Mouse (Mus musculus) mature B cell (primary cell): ENCODE data around the gene Gin1.

ENCODE experiments used
- in situ Hi-C: fragments of 300-500 bp; cut with MboI; formaldehyde crosslinking; loops from 2 replicates; pipeline ENCODE4 v1.14.3; 2019

Gene Gin1

DNA sequence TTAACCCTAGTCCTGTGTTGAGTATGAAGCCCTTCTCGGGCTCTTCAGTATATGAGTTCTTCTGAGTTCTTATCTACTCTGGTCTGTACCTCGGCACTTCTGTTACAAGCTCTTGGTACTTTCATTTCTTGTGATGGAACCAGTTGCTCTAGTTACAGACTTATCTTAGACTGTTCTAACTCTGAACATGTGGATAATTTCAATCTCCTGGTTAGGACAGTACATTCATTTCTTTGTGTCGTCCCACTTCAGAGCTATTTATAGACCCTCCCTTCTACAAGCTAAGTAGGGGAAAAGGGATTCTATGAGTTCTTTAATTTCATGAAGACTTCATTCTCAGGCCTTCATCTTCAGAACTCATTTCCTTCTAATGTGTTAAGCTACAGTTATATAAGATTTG is 17.7 kb downstream of the Gin1 start:
- in situ Hi-C loops: no loop called here

GRCm38 (mm10) chr1:97788490-97788889 is 18.5 kb downstream of the Gin1 start:
- in situ Hi-C loops: no loop called here

- in situ Hi-C loops: no loop called here
These were observed 24.1 kb downstream of the Gin1 start for GRCm38 (mm10) chr1:97794110-97794509.

GRCm38 (mm10) chr1:97795936-97796335 is 26.0 kb downstream of the Gin1 start:
- in situ Hi-C loops: no loop called here

DNA sequence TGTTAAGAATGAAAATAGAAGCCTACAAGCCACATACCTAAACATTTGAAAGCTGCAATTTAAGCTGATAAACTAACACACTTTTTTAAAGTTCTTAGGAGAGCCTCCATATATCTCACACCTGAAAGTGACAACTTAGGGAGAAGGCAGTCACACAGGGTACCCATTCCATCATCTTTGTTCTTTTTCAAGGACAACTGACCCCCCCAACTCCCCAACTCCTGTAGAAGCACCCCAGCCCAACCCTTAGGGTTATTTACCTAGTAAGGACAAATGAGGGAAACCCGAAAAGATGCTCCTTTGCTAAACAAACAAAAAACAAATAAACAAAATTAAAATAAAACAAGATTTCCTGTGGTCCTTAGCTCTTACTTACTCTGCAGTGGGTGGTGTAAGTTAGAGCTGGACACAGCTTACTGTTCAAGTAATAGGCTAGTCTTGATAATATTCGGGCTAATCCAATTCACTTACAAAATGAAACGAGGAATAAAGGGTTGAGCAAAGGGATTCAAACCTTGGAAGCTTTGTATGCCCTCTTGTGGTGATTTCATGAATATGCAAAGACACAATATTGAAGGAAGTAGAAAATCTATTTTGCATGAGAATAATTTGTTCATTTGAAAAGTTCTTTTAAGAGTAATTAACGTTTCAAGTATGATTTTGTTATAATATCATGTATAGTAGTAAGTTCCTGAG is 32.4 kb downstream of the Gin1 start:
- in situ Hi-C loops: no loop called here

DNA sequence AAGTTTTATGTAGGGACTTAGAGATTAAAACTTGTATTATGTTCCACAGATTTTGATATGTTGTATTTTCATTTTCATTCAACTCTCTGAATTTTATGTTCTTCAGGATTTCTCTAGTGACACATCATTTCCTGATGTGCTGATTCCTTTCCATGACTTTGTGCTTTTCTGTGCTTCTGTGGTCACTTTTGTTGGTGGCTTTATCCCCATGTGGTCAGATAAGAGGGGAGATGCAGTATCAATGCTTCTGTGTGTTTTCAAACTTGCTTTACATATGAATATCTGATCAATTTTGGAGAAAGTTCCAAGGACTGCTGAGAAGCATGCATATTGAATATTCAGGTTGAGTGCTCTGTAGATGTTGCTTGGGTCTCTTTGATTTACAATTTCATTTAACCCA is 34.5 kb downstream of the Gin1 start:
- in situ Hi-C loops: no loop called here

DNA sequence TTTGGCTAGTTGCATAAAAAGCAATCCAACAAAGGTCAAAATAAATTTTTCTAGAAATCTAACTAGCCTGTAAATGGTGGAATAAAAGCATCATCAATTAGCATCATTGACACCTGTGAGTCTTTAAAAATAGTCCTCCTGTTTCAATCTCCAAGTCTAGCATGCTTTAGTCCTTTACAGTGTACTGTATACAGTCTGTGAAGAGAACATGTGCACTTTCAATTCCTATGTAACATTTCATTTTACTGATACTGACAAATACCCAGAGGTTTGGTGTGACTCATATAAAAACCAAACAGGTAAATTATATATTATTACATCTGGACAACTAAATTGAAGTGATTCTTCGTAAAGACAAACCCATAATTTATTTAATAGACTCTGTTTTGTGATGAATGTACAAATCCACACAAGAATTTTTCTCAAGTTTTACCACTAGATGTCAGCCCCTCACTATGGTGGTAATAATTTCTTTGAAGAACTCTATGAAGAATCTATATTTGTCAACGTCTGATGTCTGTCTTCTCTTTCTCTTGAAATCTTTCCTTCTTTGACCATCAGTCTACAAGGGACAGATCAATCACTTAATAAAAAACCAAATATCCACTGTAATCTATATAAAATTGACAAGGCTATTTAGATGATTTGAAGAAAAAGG is 39.4 kb downstream of the Gin1 start:
- in situ Hi-C loops: no loop called here

DNA sequence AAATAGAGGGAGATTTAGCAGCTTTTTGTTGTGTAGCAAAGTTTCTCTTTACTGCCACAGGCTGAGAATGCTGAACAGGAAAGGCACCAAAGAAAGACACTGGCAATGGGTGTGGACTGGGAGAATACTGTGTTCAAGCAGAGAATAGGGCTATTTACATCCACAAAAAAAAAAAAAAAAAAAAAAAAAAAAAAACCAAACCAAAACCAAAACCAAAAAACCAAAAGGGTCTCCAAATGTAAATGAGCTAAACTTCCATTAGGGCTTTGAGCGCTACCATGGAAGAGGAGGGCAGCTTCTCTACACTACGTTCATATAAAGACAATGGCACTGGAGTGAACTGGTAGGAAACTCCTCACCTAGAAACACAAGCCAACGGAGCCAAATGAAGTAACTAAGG is 51.3 kb downstream of the Gin1 start:
- in situ Hi-C loops: no loop called here

DNA sequence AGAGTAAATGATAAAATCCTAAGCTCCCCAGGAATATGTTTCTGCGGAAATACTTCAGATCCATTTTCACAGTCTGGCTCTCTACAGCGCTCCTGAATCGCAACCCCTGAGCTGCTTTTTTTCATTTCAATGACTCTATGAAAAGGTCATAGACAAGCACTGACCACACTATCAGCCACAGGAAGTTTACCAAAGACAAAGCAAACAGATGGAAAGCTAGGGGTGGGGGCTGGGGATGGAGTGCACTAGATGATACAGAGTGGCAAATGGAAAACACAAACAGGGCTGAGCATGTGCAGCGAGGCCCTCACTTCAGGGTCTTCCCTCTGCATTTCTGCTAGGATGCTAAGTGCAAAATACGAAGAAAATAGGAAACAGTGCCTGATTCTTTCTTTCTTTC is 52.2 kb downstream of the Gin1 start:
- in situ Hi-C loops: no loop called here

- in situ Hi-C loops: no loop called here
These were observed 52.9 kb downstream of the Gin1 start for GRCm38 (mm10) chr1:97822904-97823303.

GRCm38 (mm10) chr1:97827566-97827965 is 57.6 kb downstream of the Gin1 start:
- in situ Hi-C loops: no loop called here

GRCm38 (mm10) chr1:97828087-97828486 is 58.1 kb downstream of the Gin1 start:
- in situ Hi-C loops: no loop called here

DNA sequence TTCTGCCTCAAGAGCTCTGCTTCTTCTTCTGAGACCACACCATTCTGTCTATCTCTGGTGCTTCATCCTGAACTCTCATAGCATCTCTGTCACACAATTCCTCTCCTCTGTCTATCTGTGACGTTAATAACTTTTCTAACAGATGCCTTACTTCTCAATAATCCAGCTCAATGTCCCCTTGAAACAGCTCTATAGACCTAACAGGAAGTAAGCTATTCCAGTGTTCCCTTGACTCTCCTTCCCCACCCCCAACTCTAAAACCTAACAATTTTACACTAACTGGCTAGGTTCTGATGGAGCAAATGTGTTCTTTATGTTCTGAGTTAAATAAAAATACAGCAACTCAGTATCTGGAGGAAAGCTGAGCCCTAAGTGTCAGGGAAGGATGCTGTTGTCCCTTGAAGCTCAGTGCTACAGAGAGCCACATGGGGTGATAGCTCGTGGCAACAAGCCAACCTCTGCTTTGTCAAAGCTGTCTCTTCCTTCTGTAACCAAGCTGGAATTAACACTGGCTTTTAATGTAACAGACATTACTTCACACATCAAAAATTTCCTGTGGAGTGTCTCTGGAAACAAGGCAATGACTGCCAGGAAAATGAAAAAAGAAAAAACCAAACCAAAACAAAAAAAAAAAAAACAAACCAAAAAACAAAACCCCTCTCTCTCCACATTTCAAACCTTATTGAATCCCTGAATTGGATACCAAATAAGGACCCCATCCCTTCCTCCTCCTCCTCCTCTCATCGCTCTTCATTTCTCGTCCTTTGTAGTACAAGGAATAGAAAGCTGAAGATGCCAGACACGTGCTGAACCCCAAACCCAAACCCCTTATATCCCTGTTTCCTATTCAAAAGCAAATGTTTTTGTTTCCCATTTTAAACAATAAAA is 63.7 kb downstream of the Gin1 start:
- in situ Hi-C loops: no loop called here

DNA sequence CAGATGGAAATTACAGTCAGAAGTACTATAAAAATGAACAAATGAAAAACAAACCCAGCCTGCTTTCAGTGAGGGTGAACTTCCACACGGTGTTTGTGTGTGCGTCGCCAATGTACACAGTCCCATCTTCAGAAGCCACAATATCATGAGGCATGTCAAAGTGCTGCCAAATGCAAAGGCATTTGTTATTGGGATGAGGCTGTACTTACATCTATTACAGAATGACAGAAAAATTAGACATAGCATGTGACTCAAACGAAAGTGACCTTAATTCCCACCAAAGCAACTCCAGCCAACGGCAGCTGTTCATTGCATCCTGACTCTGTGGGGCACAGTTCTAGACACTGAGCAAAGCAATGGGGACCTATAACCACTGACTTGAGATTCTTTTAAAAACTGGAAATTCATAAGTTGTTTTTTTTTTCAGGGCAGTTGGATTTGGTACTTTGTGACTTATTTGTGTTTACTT is 64.4 kb downstream of the Gin1 start:
- in situ Hi-C loops: no loop called here
